Mouse (Mus musculus) cerebellum, postnatal 4 days (tissue): ENCODE measurements around the gene Gm6993.
A peak's percentile ranks its signal among the peaks of the same experiment; 100 is the strongest.

ENCODE experiments used
- DNase-seq, 2 experiments: peaks; one replicate each; pipeline ENCODE4 v3.0.0; 2022; ENCODE audit warnings: low spot score in 2 of 2, mixed read lengths in 1 of 2

Gm6993 gene

GRCm38 (mm10) chr12:31239798-31240197 is 772 bp upstream of the Gm6993 start:
- DNase-seq, result no peak

GRCm38 (mm10) chr12:31241595-31242342 is 1.2 kb downstream of the Gm6993 start:
- DNase-seq, result no peak

GRCm38 (mm10) chr12:31244001-31244400 is 3.4 kb downstream of the Gm6993 start:
- no peak for DNase-seq

- DNase-seq, result no peak
These were observed 4.1 kb downstream of the Gm6993 start for GRCm38 (mm10) chr12:31244691-31245090.

GRCm38 (mm10) chr12:31246153-31246552 is 5.6 kb downstream of the Gm6993 start:
- DNase-seq, result no peak

GRCm38 (mm10) chr12:31246615-31247014 is 6.0 kb downstream of the Gm6993 start:
- DNase-seq, result no peak

- DNase-seq, result no peak
These were observed 7.6 kb downstream of the Gm6993 start for GRCm38 (mm10) chr12:31248165-31248564.

GRCm38 (mm10) chr12:31248681-31249080 is 8.1 kb downstream of the Gm6993 start:
- DNase-seq, result no peak

- no peak for DNase-seq
These were observed 11.7 kb downstream of the Gm6993 start for GRCm38 (mm10) chr12:31252259-31252658.

- no peak for DNase-seq
These were observed 14.4 kb downstream of the Gm6993 start for GRCm38 (mm10) chr12:31254978-31255377.

- no peak for DNase-seq
These were observed 15.7 kb downstream of the Gm6993 start for GRCm38 (mm10) chr12:31256121-31256903.

GRCm38 (mm10) chr12:31261882-31262281 is 21.3 kb downstream of the Gm6993 start:
- DNase-seq, result no peak

GRCm38 (mm10) chr12:31263921-31264320 is 23.4 kb downstream of the Gm6993 start:
- no peak for DNase-seq

- DNase-seq, result peak in 1 of 2 experiments; percentile 25
These were observed 24.6 kb downstream of the Gm6993 start, which contains the start of gene Lamb1 for GRCm38 (mm10) chr12:31265005-31265721. Lamb1 (plus strand) TSS chr12:31265234.

- peak in 1 of 2 experiments; percentile 24 for DNase-seq
These were observed 25.3 kb downstream of the Gm6993 start for GRCm38 (mm10) chr12:31265722-31266431.

- DNase-seq, result no peak
These were observed 26.1 kb downstream of the Gm6993 start for GRCm38 (mm10) chr12:31266686-31267085.

GRCm38 (mm10) chr12:31267363-31267762 is 26.8 kb downstream of the Gm6993 start:
- DNase-seq, result no peak

- no peak for DNase-seq
These were observed 27.7 kb downstream of the Gm6993 start for GRCm38 (mm10) chr12:31268315-31268714.

- no peak for DNase-seq
These were observed 28.5 kb downstream of the Gm6993 start for GRCm38 (mm10) chr12:31269020-31269597.

GRCm38 (mm10) chr12:31270361-31270760 is 29.8 kb downstream of the Gm6993 start:
- DNase-seq, result no peak

- no peak for DNase-seq
These were observed 30.2 kb downstream of the Gm6993 start for GRCm38 (mm10) chr12:31270776-31271175.
